Mouse (Mus musculus) C2C12 (cell line): ENCODE data around the gene Serpine2.

Source experiments
- CEBPB ChIP-seq: IDR thresholded peaks from one replicate; pipeline ENCODE4 v1.6.1; 2011; ENCODE audit warnings: low read depth, mild to moderate bottlenecking, control low read depth, moderate library complexity
- CTCF ChIP-seq: IDR thresholded peaks from one replicate; pipeline ENCODE4 v1.5.1; 2011; ENCODE audit not compliant: control insufficient read depth, insufficient read depth, insufficient read length
- FOSL1 ChIP-seq: IDR thresholded peaks from one replicate; pipeline ENCODE4 v1.8.0; 2011; ENCODE audit warnings: mild to moderate bottlenecking, low read length; ENCODE audit not compliant: poor library complexity, insufficient read depth, severe bottlenecking
- MYOD1 ChIP-seq: IDR thresholded peaks from one replicate; pipeline ENCODE4 v1.6.1; 2011; ENCODE audit warnings: low read depth; ENCODE audit not compliant: control insufficient read depth, insufficient read length
- USF1 ChIP-seq: IDR thresholded peaks from one replicate; pipeline ENCODE4 v1.6.1; 2011; ENCODE audit warnings: low read depth, mild to moderate bottlenecking, control low read depth, moderate library complexity

- no peak for TF ChIP-seq CTCF
- TF ChIP-seq FOSL1 = no peak
- no peak for TF ChIP-seq MYOD1
- no peak for TF ChIP-seq CEBPB
- no peak for TF ChIP-seq USF1
Observed at GRCm38 (mm10) chr1:79774164-79774780, 86.7 kb downstream of the Serpine2 start.
